Mouse (Mus musculus): ENCODE data around the gene Elf1.

GRCm38 (mm10) chr14:79607352-79607751, 126.4 kb downstream of the Elf1 start:
- TF ChIP-seq POLR2A (IDR thresholded peaks at IDR 0.05; ENCODE audit: low read depth, low read length) (no peak), CTCF (conservative IDR thresholded peaks at IDR 0.05; ENCODE audit: insufficient read depth, insufficient read length, low read depth, low read length) (no peak)
